8 mouse cellular contexts compared by ENCODE assay signal in genomic region chr17:67779812-67780211, GRCm38 (mm10).
DNase-seq lines count a peak whose midpoint lies in the region; ATAC-seq and TF ChIP-seq lines count a peak whose summit lies in the region.

No protein-coding gene starts in this region.

- no peak for TF ChIP-seq POLR2A in lung, adult 2 months (IDR thresholded peaks at IDR 0.05; ENCODE audit: borderline replicate concordance, extremely low read depth, low read depth, low read length)

- no peak overlapping the region for H3K4me2 ChIP-seq in midbrain, embryonic 15.5 days

- H3K9ac ChIP-seq in midbrain, embryonic 15.5 days: no peak overlapping the region

- peaks cover 98% of the 10 kb centered on the region for H3K36me3 ChIP-seq in midbrain, embryonic 10.5 days
- H3K36me3 ChIP-seq in midbrain, embryonic 15.5 days (replicated peaks): no peaks in the 10 kb centered on the region

- H3K4me1 ChIP-seq in midbrain, embryonic 10.5 days: no peaks in the 10 kb centered on the region
- H3K4me1 ChIP-seq in midbrain, embryonic 15.5 days: no peaks in the 10 kb centered on the region
- no peaks in the 10 kb centered on the region for H3K4me1 ChIP-seq in lung, adult 2 months (ENCODE audit: control insufficient read depth, insufficient read depth, low read length)

- no peak overlapping the region for H3K27ac ChIP-seq in midbrain, embryonic 10.5 days (replicated peaks)
- no peak overlapping the region for H3K27ac ChIP-seq in midbrain, embryonic 15.5 days

- no peaks in the 10 kb centered on the region for H3K27me3 ChIP-seq in midbrain, embryonic 10.5 days (ENCODE audit: low read depth, poor library complexity, severe bottlenecking)
- no peaks in the 10 kb centered on the region for H3K27me3 ChIP-seq in midbrain, embryonic 15.5 days (replicated peaks)

- 69% methylated on average over 4 of the region's 4 CpGs for WGBS in midbrain, embryonic 10.5 days
- 46% methylated on average over 4 of the region's 4 CpGs for WGBS in midbrain, embryonic 15.5 days
- 63% methylated on average over 4 of the region's 4 CpGs for WGBS in lung, adult 2 months

- peak; percentile 9 to 51 for DNase-seq in adrenal gland, adult (ENCODE audit: inconsistent age in 2 of 2, low spot score in 1 of 2)
- DNase-seq in adrenal gland, postnatal 4 days (ENCODE audit: low spot score in 2 of 2): no peak
- DNase-seq in midbrain, embryonic 10.5 days (ENCODE audit: low spot score): peak; percentile 37
- DNase-seq in gastrocnemius, adult 8-10 months (ENCODE audit: low spot score in 2 of 2): peak; percentile 20 to 24
- DNase-seq in lung, adult 2 months: peak; percentile 24
- no peak for DNase-seq in spleen, postnatal 14 days (ENCODE audit: low spot score in 2 of 2)
- DNase-seq in cerebellum, adult 11-12 months: no peak

- peak; percentile 61 for TF ChIP-seq CTCF in lung, adult 2 months (IDR thresholded peaks at IDR 0.05; ENCODE audit: insufficient read depth, low read length)

- H3K9me3 ChIP-seq in midbrain, embryonic 10.5 days (replicated peaks): no peaks in the 10 kb centered on the region
- no peaks in the 10 kb centered on the region for H3K9me3 ChIP-seq in midbrain, embryonic 15.5 days

- no peak for ATAC-seq in midbrain, embryonic 15.5 days (replicated peaks)

- H3K4me3 ChIP-seq in midbrain, embryonic 10.5 days: no peak overlapping the region
- no peak overlapping the region for H3K4me3 ChIP-seq in midbrain, embryonic 15.5 days
- H3K4me3 ChIP-seq in lung, adult 2 months (replicated peaks; ENCODE audit: extremely low read depth, low read depth, low read length): no peak overlapping the region

Comparison
In these comparisons a context has a peak if more than half of its experiments do, and no peak if none do; other contexts are left out.
1. DNase-seq: peak in adrenal gland, adult (2 of 2), midbrain, embryonic 10.5 days (single experiment), gastrocnemius, adult 8-10 months (2 of 2) and lung, adult 2 months (single experiment); none in adrenal gland, postnatal 4 days (0 of 2), spleen, postnatal 14 days (0 of 2) and cerebellum, adult 11-12 months (single experiment).